Mouse (Mus musculus) midbrain, embryonic 14.5 days (tissue): Measurements from ENCODE around the gene Ankrd28. TPM values are rescaled to one million over a fixed set of nuclear protein-coding genes. Genes with fewer than 3 reads are reported as not detected.

Experiments
- ATAC-seq: fragments of 200-750 bp; cut with Nextera tagmentation; 2 replicates; pipeline ENCODE4 v1.8.0; 2017; ENCODE audit warnings: moderate number of reproducible peaks, moderate library complexity; ENCODE audit not compliant: low FRiP score, low TSS enrichment
- DNase-seq: peaks from one replicate; pipeline ENCODE4 v3.0.0-alpha.2; 2015
- H3K27ac ChIP-seq: fragments of 300-500 bp; sonication (generic); replicated peaks from 2 replicates; pipeline ENCODE4 v1.5.1; 2014; ENCODE audit warnings: mild to moderate bottlenecking, low read depth, low read length, moderate library complexity
- H3K27me3 ChIP-seq: fragments of 300-500 bp; sonication (generic); 2 replicates; pipeline ENCODE4 v1.6.1; 2014; ENCODE audit warnings: low read length, control low read depth, mixed read lengths; ENCODE audit not compliant: control insufficient read depth, insufficient read depth
- H3K36me3 ChIP-seq: fragments of 300-500 bp; sonication (generic); 2 replicates; pipeline ENCODE4 v1.6.1; 2014; ENCODE audit warnings: low read length, control low read depth; ENCODE audit not compliant: control insufficient read depth, insufficient read depth
- H3K4me1 ChIP-seq: fragments of 300-500 bp; sonication (generic); 2 replicates; pipeline ENCODE4 v1.6.1; 2014; ENCODE audit warnings: mild to moderate bottlenecking, antibody characterized with exemption, low read length, control low read depth; ENCODE audit not compliant: control insufficient read depth, insufficient read depth
- H3K4me2 ChIP-seq: fragments of 300-500 bp; sonication (generic); 2 replicates; pipeline ENCODE4 v1.6.1; 2014; ENCODE audit warnings: mild to moderate bottlenecking, low read length, moderate library complexity
- H3K4me3 ChIP-seq: fragments of 300-500 bp; sonication (generic); replicated peaks from 2 replicates; pipeline ENCODE4 v1.5.1; 2014; ENCODE audit warnings: low read depth, low read length
- H3K9ac ChIP-seq: fragments of 300-500 bp; sonication (generic); replicated peaks from 2 replicates; pipeline ENCODE4 v1.6.1; 2014; ENCODE audit warnings: mild to moderate bottlenecking, low read length, moderate library complexity
- H3K9me3 ChIP-seq: fragments of 300-500 bp; sonication (generic); 2 replicates; pipeline ENCODE4 v1.6.1; 2016; ENCODE audit warnings: low read length, control low read depth, mixed read lengths; ENCODE audit not compliant: control insufficient read depth
- WGBS: fragments of 180-500 bp; shearing (Covaris S2); extraction: QIAGEN DNeasy Blood & Tissue Kit; methylation state at CpG from one replicate; pipeline ENCODE4 v1.1.7; 2014; 5-methylcytosine and 5-hydroxymethylcytosine counted together
- polyA plus RNA-seq: library from polyadenylated mRNA; unstranded; fragments of >200 nt; fragmentation: Nextera tagmentation; extraction: Ambion mirVana; gene quantifications from 2 replicates; pipeline ENCODE4 v1.2.1, GENCODE M21; 2014

Gene Ankrd28
- polyA plus RNA-seq, 1 experiment from 2014 or later = 15.3 TPM

DNA sequence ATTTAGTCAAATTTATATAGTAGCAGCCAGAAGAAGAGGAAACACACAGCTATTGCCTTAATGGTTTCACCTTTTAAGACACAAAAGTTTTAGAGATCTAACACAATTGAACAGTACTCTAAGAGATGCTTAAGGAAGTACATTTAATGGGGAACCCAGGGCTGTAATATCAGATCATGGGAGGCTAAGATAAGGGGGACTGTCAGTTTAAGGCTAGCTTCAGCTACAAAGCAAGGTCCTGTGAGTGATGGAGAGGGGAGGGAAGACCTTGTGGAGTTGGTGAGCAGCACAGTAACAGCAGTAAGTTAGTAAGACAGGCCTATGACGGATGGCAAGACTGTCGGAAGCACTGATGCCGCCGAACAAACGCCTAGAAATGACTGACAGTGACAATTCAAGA lies 113.1 kb downstream of the Ankrd28 start:
- 95% methylated on average over 5 of the region's 5 CpGs for WGBS
- H3K36me3 ChIP-seq = peaks cover 69% of the 10 kb centered on the region
- DNase-seq = no peak

DNA sequence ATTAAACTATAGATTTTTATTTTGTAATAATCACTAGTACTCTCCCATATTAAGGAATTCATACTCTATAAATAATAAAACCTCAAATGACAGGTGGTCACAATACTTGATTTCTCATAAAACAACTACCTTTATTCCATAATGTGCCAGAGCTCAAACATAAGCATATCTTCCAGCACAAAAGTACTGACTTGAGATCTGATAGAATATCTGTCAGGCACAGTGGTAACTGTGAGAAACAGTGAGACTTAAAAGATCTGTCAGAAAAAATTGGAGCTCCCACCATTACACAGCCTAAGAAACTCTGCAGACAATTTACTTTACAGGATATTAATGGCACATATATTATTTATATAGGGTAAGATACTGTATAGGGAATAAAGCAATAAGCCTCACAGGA lies 114.8 kb downstream of the Ankrd28 start:
- no peak for DNase-seq
- no peak for ATAC-seq
- Histone ChIP-seq H3K4me3 (no peak overlapping the region), H3K27ac (no peak overlapping the region), H3K4me1 (no peaks in the 10 kb centered on the region), H3K36me3 (peaks cover 71% of the 10 kb centered on the region), H3K4me2 (no peak overlapping the region), H3K9ac (no peak overlapping the region), H3K9me3 (no peaks in the 10 kb centered on the region), H3K27me3 (no peaks in the 10 kb centered on the region)

More for the DNA sequence above, 113.1 kb downstream of the Ankrd28 start:
- no peak for ATAC-seq
- Histone ChIP-seq H3K9me3 (no peaks in the 10 kb centered on the region), H3K4me3 (no peak overlapping the region), H3K27me3 (no peaks in the 10 kb centered on the region), H3K9ac (no peak overlapping the region), H3K4me1 (no peaks in the 10 kb centered on the region), H3K4me2 (no peak overlapping the region), H3K27ac (no peak overlapping the region)

DNA sequence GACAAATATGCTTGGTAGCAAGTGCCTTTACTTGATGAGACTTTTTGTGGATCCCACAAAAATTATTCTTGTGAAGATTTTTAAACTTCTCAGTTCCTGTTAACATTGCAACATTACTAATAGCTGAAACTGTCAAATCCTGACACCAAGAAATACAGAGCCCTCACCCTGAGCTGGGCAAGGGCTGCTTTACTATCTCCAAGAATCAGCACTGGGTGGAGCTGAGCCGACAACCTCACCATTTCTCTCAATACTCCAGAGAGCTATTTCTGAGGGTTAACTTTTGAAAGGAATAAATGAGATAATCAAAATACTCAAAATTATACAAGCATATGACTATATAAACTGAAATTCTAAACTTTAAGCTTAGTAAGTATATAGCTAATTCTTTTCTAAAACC lies 121.1 kb downstream of the Ankrd28 start:
- H3K27me3 ChIP-seq = no peaks in the 10 kb centered on the region
- no peak overlapping the region for H3K27ac ChIP-seq
- H3K4me1 ChIP-seq = no peaks in the 10 kb centered on the region
- 98% methylated on average over 1 of the region's 1 CpGs for WGBS
- ATAC-seq (no peak), DNase-seq (no peak)
- peaks cover 68% of the 10 kb centered on the region for H3K36me3 ChIP-seq
- no peak overlapping the region for H3K4me3 ChIP-seq
- no peaks in the 10 kb centered on the region for H3K9me3 ChIP-seq
- H3K4me2 ChIP-seq = no peak overlapping the region
- no peak overlapping the region for H3K9ac ChIP-seq

DNA sequence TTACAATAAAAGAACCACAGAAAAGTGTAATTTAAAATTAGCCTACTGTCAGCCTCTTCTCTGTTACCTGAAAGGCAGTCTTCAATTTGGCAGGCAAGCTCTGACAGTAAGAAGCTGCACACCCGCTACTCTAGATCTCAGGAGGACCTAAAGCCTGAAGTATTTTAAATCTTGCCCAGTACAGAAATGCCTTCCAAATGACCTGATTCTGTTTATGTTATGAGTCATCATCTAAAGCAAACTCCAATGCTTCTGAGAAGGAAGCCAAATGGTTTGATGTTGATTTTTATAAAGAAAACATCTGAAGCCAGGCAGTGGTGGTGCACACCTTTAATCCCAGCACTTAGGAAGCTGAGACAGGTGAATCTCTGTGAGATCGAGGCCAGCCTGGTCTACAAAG lies 130.1 kb downstream of the Ankrd28 start:
- Histone ChIP-seq H3K4me2 (no peak overlapping the region), H3K4me1 (no peaks in the 10 kb centered on the region), H3K9ac (no peak overlapping the region), H3K27ac (no peak overlapping the region), H3K36me3 (peaks cover 72% of the 10 kb centered on the region), H3K4me3 (no peak overlapping the region), H3K9me3 (no peaks in the 10 kb centered on the region), H3K27me3 (no peaks in the 10 kb centered on the region)
- ATAC-seq = no peak
- no peak for DNase-seq
- WGBS = 92% methylated on average over 2 of the region's 2 CpGs

DNA sequence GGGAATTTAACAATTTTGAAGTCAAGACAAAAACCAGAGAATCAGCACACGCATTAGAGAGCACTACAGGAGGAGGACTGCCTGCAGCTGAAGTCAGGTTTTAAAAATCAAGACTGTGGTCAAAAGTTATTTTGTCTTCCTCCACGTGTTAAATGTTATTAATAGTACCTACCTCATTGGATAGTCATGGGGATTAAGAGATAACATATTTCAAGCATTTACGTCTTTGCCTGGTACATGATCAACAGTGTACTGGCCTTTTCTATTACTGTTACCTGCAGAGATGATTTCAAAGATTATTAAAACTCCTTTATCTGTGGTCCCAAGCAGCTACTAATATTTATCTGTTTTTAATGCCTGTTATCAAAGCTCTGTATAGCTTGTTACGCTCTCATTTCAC lies 132.7 kb downstream of the Ankrd28 start:
- WGBS = 90% methylated on average over 4 of the region's 4 CpGs
- peaks cover 48% of the 10 kb centered on the region for H3K36me3 ChIP-seq
- H3K4me3 ChIP-seq = no peak overlapping the region
- no peak for ATAC-seq
- no peak overlapping the region for H3K27ac ChIP-seq
- DNase-seq = no peak
- no peak overlapping the region for H3K9ac ChIP-seq
- no peak overlapping the region for H3K4me2 ChIP-seq
- H3K27me3 ChIP-seq = no peaks in the 10 kb centered on the region
- H3K9me3 ChIP-seq = no peaks in the 10 kb centered on the region
- no peaks in the 10 kb centered on the region for H3K4me1 ChIP-seq

DNA sequence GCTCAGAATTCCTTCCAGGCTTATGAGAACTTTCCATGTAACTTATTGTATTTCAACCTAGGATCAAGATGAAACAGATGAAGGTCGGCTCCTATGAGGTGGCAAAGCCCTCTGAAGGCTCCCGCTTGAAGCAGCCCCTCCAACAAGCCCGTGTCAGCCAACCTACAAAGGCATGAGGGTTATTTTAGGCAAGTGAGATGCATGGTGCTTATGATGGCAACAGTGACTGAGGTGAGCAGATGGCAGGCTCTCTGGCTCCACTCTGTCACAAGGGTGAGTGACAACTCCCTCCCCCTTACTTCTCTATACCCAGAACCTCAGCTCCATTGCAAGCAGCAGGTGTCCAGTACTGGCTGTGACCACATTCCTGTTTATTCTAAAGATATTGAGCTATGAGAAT lies 133.1 kb downstream of the Ankrd28 start:
- H3K9ac ChIP-seq = no peak overlapping the region
- ATAC-seq = no peak
- no peak overlapping the region for H3K4me2 ChIP-seq
- H3K4me1 ChIP-seq = no peaks in the 10 kb centered on the region
- H3K4me3 ChIP-seq = no peak overlapping the region
- DNase-seq = no peak
- H3K27me3 ChIP-seq = no peaks in the 10 kb centered on the region
- H3K27ac ChIP-seq = no peak overlapping the region
- H3K9me3 ChIP-seq = no peaks in the 10 kb centered on the region
- 95% methylated on average over 3 of the region's 3 CpGs for WGBS
- H3K36me3 ChIP-seq = peaks cover 44% of the 10 kb centered on the region

DNA sequence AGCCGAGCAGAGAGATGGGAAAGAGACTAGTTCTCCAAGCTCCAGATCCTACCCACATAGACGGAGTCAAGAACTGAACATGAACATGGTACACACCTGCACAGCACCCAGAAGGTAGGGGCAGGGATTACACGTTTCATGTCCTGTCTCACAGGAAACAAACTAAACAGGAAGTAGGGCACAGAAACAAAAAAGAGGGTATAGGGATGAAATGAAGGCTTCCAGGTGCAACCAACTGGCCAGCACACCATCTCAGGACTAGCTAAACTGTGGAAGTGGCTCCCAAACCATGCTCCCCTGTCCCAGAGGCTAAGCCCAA lies 133.5 kb downstream of the Ankrd28 start:
- H3K4me3 ChIP-seq = no peak overlapping the region
- WGBS = 93% methylated on average over 3 of the region's 3 CpGs
- ATAC-seq (no peak), DNase-seq (no peak)
- peaks cover 40% of the 10 kb centered on the region for H3K36me3 ChIP-seq
- no peak overlapping the region for H3K27ac ChIP-seq
- H3K4me1 ChIP-seq = no peaks in the 10 kb centered on the region
- H3K9ac ChIP-seq = no peak overlapping the region
- no peaks in the 10 kb centered on the region for H3K9me3 ChIP-seq
- H3K4me2 ChIP-seq = no peak overlapping the region
- H3K27me3 ChIP-seq = no peaks in the 10 kb centered on the region

DNA sequence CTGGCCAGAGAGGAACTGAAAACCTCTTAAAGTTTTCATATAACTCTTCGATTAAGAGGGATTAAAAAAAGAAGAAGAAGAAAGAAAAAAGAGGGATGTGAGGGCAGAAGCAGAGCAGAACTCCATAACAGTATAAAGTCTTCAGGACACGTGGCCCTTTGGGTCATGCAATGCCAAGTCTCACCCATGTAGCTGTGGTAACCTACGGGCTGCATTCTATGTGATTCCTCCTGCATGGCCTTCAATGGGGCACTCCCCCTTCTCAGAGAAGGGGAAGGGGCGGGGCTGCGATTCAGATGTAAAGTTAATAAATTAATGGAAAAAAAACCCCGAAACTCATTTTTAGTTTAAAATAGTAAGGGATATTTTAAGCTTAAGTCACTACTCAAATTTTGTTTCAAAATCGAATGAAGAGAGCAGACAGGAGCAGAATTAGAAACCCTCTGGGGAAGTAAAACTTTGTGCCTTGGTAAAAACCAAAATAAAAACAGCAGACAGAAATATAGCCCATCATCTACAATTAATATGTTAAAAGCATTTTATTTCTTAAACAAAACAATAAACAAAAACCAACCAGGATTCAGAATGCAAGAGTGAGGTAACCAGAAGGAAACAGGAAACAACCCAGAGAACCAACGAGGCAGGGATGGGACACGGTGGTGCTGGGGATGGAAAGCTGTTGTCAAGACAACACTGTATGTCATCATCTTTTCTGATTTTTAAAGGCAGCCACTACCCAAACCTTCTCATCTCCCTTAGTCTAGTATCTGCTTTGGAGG lies 134.1 kb downstream of the Ankrd28 start:
- ATAC-seq = no peak
- WGBS = 92% methylated on average over 9 of the region's 9 CpGs
- DNase-seq = no peak
- H3K9me3 ChIP-seq = no peaks in the 10 kb centered on the region
- H3K4me2 ChIP-seq = no peak overlapping the region
- H3K27me3 ChIP-seq = no peaks in the 10 kb centered on the region
- H3K4me3 ChIP-seq = no peak overlapping the region
- peaks cover 34% of the 10 kb centered on the region for H3K36me3 ChIP-seq
- no peak overlapping the region for H3K9ac ChIP-seq
- no peaks in the 10 kb centered on the region for H3K4me1 ChIP-seq
- H3K27ac ChIP-seq = no peak overlapping the region

DNA sequence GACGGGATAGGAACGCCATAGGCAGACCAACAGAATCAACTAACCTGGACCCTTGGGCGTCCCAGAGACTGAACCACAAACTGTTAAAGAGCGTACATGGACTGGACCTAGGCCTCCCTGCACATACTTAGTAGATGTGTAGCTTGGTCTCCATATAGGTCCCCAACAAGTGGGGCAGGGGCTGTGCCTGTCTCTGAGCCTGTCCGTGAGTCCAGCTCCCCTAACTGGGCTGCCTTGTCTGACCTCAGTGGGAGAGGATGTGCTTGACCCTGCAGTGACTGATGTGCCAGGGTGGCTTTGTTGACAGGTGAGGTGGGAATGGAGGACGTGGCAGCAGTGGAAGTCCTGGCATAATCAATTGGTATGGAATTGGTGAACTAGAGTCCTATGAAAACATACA lies 137.9 kb downstream of the Ankrd28 start:
- no peak overlapping the region for H3K4me3 ChIP-seq
- H3K9me3 ChIP-seq = no peaks in the 10 kb centered on the region
- ATAC-seq (no peak), DNase-seq (no peak)
- no peak overlapping the region for H3K27ac ChIP-seq
- peaks cover 7% of the 10 kb centered on the region; the same call in 1 of the 2 replicates for H3K36me3 ChIP-seq
- no peak overlapping the region for H3K4me2 ChIP-seq
- 88% methylated on average over 6 of the region's 6 CpGs for WGBS
- H3K9ac ChIP-seq = no peak overlapping the region
- H3K27me3 ChIP-seq = no peaks in the 10 kb centered on the region
- no peaks in the 10 kb centered on the region for H3K4me1 ChIP-seq
